Mouse (Mus musculus): ENCODE results near the gene Zfp51.
"Not testable (repeated sequence)": the region's sequence is repeated elsewhere in the genome, so short reads cannot be mapped to it uniquely, and the experiment has no call there.

The Zfp51 gene

DNA sequence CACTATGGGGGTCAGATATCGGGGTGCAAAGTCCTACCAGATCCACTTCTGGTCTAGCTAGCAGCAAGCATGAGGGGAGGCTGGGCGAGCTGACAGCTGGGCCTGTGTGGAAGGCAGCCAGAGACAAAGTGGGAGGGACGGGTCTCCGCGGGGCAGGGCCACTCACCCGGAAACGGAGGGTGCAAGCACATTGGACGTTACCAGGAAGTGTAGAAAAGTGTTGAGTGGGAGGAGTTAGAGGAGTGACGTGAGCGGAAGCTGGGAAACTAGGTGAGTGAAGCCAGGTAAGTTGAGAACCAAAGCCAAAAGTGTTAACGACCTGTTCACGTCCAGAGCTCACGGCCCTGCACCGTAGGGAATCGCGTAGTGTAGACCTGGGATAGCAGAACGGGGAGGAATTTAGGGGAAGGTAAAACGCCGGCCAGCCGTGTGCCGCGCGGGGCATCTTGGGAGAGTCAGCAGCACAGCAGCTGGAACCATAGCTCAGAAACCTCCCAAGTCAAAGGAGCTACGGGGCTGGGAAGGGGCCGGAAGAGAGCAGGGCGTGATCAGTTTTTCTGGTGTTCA, at the start of gene Zfp51:
TSS of gene Zfp51 (plus strand) at position 237 of the 567 bp plus-strand sequence.
- ATAC-seq (ENCODE audit: low TSS enrichment), result peak; percentile 99

DNA sequence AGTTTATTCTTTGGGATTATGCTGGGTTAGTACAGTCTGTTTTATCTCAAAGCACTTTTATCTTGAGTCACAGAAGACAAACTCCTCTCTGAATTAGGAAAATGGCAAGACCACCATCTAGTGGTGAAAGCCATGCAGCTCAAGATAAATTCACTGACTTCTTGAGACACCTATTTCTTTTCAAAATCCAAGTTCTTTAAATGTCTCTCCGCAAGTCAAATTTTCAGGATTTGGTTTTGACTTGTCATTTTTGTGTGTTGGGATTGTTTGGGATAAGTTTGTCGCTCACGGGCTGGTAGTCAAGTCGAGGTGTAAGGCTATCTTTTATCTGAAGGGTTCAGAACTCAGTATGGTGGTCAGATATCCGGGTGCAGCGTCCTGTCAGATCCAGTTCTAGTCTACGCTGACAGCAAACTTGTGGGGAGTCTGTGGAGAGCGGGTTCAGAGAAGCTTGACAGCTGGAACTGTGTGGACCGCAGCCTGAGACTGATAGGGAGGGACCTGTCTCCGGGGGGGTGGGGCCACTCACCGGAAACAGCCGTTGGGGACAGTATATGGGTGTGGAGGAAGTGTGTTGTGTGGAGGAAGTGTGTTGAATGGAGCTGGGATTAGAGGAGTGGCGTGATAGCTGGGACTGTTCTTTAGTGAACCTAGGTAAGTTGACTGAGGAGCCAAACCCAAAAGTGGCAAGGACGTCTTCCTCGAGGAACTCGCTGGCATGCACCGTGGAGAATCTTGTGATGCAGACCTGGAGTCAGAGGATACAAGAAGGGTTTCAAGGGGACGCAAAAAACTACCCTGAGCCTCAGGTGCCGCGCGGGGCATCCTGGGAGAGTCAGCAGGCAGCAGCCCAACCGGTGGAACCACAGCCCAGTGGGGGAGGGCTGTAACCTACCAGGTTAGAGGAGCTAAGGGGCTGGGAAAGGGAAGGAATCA, 27.2 kb upstream of the Zfp51 start, which contains the start of gene Zfp54:
TSS of gene Zfp54 (plus strand) at position 564 of the 936 bp plus-strand sequence.
- ATAC-seq (ENCODE audit: low TSS enrichment), result peak; percentile 98

DNA sequence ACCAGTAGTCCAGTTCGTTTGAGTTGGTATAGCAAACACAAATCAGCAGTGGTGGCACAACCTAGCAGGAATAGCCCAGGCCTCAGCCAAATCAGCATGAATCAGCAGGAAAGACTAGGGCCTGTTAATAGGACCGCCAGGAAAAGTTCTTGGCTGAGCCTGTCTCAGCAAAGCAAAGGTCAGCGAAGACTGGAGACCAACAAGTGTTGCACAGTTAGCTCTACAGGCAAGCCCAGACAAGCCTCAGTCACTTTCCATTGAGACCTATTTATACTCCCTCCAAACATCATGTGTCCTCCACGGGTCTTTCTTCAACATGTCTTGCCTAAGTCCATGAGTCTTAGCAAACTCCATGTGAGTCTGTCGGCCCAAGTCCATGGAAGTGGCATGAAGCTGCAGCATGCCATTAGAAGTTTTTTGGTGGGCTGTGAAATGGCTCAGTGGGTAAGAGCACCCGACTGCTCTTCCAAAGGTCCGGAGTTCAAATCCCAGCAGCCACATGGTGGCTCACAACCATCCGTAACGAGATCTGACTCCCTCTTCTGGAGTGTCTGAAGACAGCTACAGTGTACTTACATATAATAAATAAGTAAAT, 11.3 kb upstream of the Zfp51 start:
- not testable (repeated sequence) for ATAC-seq (ENCODE audit: low TSS enrichment)

DNA sequence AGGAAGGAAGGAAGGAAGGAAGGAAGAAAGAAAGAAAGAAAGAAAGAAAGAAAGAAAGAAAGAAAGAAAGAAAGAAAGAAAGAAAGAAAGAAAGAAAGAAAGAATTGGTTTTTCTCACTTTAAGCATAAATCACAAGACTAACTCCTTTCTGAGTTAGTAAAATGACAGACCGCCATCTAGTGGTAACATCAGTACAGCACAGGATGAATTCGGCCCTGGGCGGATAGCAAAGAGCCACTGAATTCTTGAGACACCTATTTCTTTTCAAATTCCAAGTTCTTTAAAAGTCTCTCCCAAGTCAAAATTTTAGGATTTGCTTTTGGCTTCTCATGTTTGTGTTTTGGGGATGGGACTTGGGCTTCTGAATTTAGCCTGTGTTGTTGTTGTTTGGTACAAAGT, 505 bp upstream of the Zfp51 start:
- ATAC-seq (ENCODE audit: low TSS enrichment), result peak; percentile 84

DNA sequence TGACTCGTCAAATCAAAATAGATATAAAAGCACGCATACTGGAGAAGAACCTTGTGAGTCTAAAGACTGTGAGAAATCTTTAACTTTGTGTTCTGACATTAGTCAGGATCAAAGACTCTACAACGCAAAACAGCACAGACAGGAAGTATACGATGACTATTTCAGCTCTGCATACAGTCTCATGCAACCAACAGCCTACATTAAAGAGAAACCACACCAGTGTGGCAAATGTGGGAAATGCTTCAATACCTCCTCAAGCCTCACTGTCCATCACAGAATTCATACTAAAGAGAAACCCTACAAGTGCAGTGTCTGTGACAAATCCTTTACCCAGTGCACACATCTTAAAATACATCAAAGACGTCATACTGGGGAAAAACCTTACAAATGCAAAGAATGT, 13.4 kb downstream of the Zfp51 start:
- no peak for ATAC-seq (ENCODE audit: low TSS enrichment)

DNA sequence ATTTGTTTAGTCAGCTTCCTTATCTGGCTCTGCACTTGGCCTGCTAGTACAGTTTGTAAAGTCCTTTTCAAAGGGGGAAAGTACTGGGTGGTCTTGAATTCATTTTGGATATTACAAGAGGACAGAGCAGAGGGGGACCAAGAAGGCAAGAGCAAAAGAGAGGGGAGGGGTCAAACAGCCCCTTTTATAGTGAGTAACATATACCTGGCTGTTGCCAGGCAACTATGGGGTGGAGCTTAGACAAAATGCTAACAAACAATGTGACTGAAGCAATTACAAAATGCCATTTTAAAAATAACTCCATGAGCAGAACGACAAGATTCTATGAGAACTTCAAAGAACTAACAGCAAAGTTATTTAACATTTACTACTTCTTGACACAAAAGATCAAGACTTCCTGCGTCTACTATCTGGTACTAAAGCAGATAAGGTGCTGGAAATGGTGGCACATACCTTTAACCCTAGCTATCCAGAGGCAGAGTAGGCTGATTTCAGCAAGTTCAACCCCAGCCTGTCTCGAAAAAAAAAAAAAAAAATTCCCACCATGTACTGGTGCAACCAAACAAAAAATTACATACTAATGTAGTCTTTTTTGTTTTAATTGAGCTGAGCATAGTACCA, 22.0 kb downstream of the Zfp51 start:
- ATAC-seq (ENCODE audit: low TSS enrichment), result no peak

DNA sequence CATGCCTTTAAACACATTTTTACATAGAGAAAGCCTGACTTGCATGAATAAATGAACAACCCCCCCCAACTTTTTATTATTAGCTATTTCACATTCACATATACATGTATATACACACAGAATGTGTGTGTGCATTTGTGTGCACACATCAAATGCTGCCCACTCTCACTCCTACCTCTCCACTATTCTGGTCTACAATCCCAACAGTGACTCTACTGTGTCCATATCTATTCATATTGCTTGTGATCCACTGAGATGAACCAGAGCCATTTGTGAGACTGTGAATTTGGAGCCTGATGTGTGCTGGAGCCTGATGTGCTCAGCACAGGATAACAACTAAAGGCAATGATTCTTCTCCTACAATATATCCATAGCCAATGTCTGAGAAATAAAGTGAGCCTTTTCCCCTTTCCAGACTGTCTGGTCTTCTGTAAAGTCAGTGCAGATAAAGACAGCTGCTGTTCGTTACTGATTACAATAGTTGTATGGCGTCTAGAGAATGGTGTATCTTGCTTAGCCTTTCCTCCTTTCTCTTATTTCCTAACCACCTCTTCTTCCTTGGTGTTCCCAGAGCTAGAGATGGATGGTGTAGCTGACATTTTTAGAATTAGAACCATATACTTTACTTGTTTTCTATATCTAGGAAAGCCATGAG, 22.6 kb downstream of the Zfp51 start:
- ATAC-seq (ENCODE audit: low TSS enrichment), result no peak

DNA sequence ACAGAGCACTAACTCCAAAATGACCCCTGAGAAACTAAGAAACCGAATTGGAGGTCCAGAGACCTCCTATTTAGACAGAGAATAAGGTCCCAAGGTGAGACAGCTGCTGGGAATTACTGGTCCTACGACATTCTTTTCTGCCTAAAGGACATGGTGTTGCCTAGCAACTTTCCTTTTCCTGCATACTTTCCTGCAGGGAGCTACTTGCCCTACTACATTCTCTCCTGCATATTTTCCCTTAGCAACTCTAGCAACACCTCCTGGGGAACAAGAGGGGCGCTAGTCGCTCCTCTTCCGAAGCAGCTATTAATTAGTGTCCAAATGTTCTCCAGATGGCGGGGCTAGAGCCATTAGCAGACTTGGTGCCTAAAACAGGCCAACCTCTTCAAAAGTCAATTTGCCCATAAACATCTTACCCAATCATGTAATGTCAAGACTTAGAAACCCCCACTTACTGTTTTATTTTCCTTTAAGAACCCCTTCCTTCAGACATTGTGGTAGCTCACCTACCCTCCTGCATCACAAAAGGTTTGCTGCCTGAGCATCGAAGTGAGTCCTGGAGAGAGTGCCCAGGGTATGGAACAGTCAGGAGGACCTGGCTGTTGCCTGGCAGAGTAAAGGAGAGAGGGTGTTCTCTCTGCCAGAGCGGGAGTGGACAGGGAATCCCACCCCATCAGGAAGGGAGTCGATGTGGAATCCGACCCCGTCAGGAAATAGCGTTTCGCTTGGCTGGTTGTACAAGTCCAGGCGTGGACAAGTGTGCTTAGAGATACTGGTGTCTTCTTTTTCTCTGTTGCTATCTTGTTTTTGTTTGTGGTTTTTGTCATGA, 23.4 kb downstream of the Zfp51 start:
- ATAC-seq (ENCODE audit: low TSS enrichment), result no peak

DNA sequence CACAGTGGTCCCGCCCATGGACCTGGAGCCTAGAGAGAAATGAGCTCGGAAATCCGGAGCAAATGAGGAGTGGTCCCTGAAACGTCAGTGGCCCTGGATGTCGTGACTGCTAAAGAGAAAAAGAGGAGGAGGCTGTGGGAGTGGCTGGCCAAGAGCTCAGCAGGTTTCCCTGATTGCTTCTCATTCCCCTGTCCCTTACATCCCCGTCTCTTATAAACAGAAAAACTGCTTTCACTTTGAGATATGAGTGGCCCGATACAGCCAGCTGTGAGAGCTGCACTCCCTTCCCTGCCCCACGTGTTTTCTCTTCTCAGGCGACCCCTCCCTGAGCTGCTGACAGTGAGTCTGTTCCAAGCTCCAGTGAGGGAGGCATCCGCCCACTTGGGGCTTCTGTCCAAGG, 24.6 kb downstream of the Zfp51 start:
- not testable (repeated sequence) for ATAC-seq (ENCODE audit: low TSS enrichment)

DNA sequence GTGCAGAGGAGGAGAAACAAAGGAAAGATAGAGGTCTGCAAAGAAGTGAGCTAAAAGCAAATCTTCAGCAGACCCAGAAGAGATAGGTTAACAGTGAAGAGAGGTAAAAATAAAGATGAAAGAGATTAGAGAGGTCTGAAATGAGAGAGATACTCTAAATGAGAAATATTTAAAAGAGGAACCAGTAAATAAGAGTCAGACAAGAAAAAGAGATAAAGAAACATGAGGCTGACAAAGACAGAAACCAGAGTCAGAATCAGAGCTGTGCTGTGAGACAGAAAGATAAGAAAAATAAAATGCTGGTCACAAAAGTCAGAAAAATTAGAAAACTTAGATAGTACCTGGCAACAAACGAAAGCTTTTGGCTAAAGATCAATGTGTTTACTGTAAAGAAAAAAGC, 25.1 kb downstream of the Zfp51 start:
- ATAC-seq (ENCODE audit: low TSS enrichment), result not testable (repeated sequence)

DNA sequence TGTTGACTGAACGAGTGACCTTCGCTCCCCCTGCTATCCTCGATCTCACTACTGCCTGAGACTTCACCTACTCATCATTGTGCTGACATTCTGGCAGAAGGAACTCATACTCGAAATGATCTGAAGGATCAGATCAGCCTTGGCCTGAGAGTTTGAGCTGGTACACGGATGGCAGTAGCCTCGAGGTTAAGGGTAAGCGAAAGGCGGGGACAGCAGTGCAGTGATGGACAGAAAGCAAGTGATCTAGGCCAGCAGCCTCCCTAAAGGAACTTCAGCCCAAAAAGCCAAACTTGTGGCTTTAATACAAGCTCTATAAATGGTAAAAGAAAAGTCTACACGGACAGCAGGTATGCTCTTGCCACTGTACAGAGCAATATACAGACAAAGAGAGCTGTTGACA, 26.2 kb downstream of the Zfp51 start:
- ATAC-seq (ENCODE audit: low TSS enrichment), result not testable (repeated sequence)

DNA sequence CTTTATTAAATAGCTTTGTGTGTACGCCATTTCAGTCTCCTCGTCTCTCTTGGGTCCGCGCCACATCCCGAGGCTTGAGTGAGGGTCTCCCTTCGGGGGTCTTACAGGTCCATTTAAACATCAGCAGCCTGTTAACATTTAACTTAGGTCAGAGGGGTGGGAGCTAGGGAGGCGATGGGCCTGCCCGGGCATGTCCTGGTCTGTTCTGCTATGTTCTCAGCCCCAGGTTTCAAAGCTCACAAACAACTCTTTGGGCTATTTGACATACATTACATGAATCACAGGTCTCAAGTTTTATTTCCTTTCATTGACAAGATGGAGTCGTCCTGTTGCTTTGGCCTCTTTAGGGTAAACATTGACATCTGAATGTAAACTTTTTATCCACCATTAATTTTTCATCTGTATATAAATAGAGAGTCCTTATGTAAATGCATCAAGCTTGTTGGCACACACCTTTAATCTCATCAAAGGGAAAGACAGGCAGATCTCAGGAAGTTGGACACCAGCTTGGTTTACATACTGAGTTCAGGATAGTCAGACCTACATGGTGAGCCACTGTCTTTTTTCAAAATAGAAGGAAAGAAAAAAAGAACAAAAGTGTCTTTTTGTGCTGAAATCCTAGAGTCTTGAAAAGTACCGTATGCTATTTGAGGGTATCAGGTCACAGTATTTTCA, 28.1 kb downstream of the Zfp51 start:
- not testable (repeated sequence) for ATAC-seq (ENCODE audit: low TSS enrichment)

DNA sequence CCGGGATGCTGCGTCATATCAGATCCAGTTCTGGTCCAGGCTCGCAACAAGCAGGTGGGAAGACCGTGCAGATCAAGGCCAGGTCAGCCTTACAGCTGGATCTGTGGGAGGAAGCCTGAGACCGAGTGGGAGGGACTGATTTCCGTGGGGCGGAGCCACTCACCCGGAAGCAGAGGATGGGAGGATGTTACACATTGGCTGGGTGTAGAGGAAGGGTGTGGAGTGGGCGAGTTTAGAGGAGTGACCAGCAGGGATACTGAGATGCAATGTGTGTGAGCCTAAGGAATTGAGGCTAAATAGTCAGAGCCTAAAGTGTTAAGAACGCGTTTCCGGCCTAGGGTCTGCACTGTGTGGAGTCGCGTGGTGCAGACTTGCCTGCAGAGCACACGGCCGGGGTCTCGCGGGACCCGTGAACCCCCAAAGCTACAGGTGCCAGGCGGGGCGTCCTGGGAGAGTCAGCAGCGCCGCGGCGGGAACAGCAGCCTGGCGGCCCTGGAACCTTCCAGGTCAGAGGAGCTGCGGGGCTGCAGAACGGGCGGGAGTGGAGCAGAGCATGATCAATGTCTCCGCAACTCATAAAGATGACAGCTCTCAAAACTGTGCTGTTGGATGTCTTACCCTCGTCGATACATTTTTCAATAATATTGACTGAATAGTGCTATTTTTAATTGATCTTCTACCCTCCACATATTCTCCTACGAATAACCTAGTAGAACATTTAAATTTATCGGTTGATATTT, 38.8 kb downstream of the Zfp51 start, which contains the start of gene Zfp53:
TSS of gene Zfp53 (plus strand) at position 239 of the 740 bp plus-strand sequence.
- peak; percentile 100 for ATAC-seq (ENCODE audit: low TSS enrichment)

DNA sequence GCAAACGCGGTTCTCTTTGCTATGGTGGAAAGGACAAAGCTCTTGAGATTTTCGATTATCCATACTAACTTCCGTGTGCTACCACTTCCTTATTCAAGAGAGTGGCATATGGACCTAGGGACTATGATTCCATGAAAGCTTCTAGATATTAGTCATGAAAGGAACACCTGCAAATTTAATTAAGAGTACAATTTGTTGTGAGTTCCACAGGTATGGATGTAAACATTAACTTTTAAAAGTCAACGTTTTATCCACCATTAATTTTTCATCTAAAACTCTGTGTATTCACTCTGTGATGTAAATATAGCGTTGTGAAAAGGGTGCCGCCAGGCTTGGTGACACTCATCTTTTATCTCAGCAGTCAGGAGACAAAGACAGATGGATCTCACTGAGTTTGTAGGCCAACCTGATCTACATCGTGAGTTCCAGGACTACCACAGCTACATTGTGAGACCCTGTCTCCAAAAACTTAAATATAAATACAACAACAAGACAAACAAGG, 39.4 kb downstream of the Zfp51 start:
- ATAC-seq (ENCODE audit: low TSS enrichment), result no peak

DNA sequence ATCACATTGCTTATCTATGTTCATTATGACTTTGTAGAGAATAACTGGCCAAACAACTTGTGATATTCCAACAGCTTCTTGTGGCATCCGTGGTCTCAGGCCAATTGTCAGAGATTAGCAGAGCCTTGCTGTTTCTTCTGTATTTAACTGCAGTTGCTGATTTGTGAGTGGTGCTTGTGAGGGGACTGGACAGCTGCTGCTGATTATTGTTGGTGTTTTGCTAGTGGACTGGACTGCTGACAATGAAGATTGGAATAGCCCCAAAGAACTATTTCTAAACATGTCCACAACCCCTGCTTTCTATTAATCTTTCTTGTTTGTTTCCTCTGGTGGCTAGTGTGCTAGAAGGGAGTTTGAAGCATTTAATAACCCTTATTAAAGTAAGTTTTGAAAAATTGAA, 51.2 kb downstream of the Zfp51 start:
- ATAC-seq (ENCODE audit: low TSS enrichment), result no peak

DNA sequence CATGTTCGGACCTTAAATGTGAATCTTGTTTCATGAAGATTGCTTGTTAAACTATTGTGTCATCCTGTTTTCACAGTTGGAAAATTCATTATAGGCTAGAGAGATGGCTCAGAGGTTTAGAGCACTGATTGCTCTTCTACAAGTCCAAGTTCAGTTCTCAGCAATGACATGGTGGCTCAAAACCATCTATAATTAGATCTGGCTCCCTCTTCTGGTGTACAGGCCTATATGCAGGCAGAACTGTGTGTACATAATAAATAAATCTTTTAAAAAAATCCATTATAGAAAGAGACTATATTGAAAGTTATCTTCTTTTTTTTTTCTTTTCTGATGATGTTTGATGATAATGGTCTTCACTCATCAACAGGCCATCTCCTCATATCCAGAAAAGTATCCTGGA, 54.4 kb downstream of the Zfp51 start:
- no peak for ATAC-seq (ENCODE audit: low TSS enrichment)

DNA sequence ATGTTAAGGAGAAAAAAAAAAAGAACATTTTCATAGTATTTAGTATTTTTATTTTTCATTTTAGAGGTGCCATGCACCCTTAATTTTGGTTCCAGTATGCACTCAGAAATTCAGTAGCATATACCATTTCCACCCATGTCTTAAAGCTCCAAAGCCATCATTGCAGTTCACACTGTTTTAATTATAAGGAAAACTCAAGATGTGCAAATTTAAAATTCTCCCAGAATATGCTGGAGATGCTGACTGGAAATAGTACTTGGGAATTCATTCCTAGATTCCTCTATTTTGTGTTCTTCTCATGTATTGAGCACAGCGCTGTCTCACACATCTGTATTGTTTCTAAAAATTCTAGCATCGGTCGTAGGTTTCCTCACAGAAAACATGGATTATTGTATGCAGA, 56.1 kb downstream of the Zfp51 start:
- peak; percentile 97 for ATAC-seq (ENCODE audit: low TSS enrichment)

DNA sequence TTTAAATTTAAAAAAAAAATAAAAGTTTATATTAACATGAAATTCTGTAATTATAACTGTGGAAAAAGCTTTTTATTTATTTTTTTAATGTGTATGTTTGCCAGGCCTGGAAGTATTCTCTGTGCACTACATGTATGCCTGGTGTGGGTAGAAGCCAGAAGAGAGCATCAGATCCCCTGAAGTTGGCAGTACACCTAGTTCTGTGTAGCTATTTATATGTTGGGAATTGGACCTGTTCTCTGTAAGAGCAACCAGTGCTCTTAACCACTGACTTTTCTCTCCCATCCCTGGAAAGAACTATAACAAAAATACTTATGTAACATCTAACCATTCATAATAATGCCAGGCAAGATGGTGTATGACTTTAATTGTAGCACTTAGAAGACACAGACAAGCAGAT, 59.6 kb downstream of the Zfp51 start:
- ATAC-seq (ENCODE audit: low TSS enrichment), result no peak
